8 mouse cellular contexts compared by ENCODE assay signal in the genomic region with DNA sequence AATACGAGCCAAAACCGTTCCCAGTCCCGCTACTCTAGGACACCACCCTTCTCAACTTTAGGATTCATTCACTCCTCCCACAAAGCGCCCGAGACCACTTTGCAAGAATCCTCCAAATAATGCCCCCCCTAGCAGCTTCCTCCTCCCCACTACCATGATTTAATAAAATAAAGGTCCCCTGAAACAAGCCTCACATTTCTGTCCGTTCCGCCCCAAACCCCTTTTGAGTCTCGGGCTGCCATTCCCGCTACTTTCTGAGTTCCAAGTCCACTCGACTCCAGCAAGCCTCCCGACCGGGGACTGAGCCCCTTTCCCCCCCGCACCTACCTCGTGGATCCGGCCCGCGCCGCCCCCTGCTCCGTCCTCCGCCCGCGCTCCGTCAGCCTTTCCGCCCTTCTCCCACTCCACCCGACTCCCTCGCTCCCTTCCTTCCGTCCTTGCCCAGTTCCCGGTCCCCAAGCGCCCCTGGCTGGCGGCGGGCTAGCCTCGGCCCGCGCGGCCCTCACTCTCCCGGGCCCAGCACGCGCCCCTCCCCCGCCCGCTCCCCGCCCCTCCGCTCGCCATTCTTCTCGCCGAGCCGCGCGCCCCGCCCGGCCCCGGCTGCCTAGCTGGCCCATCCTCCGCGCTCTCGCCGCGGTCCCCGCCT. TPM values are rescaled to one million over a fixed set of nuclear protein-coding genes. Genes with fewer than 3 reads are reported as not detected.
A peak's percentile ranks its signal among the peaks of the same experiment; 100 is the strongest.
DNase-seq lines count a peak whose midpoint lies in the region; ATAC-seq lines count a peak whose summit lies in the region.

No protein-coding gene starts in this region.

- no peaks in the 10 kb centered on the region for H3K9me3 ChIP-seq in heart, embryonic 11.5 days (replicated peaks; ENCODE audit: control insufficient read depth, low read length)
- H3K9me3 ChIP-seq in hindbrain, embryonic 11.5 days (ENCODE audit: control insufficient read depth, low read length) = no peaks in the 10 kb centered on the region
- H3K9me3 ChIP-seq in neural tube, embryonic 15.5 days (replicated peaks) = no peaks in the 10 kb centered on the region

- peaks cover 21% of the 10 kb centered on the region for H3K4me1 ChIP-seq in heart, embryonic 11.5 days (ENCODE audit: control insufficient read depth, insufficient read depth, low read length)
- no peaks in the 10 kb centered on the region for H3K4me1 ChIP-seq in hindbrain, embryonic 11.5 days (replicated peaks; ENCODE audit: control insufficient read depth, insufficient read depth, low read length)
- peaks cover 26% of the 10 kb centered on the region for H3K4me1 ChIP-seq in neural tube, embryonic 15.5 days

- peak overlapping the region; percentile 86 for H3K9ac ChIP-seq in heart, embryonic 11.5 days (ENCODE audit: low read depth, low read length)
- H3K9ac ChIP-seq in hindbrain, embryonic 11.5 days (ENCODE audit: low read depth, low read length) = peak overlapping the region; percentile 97
- H3K9ac ChIP-seq in neural tube, embryonic 15.5 days (replicated peaks) = peak overlapping the region; percentile 92

- peak overlapping the region; percentile 78 for H3K4me2 ChIP-seq in heart, embryonic 11.5 days
- H3K4me2 ChIP-seq in hindbrain, embryonic 11.5 days (replicated peaks; ENCODE audit: low read depth, low read length) = peak overlapping the region; percentile 69
- peak overlapping the region; percentile 80 for H3K4me2 ChIP-seq in neural tube, embryonic 15.5 days

- no peak for DNase-seq in heart, postnatal 36 days
- DNase-seq in ES-CJ7 (ENCODE audit: low read depth, low spot score) = peak; percentile 64
- peak; percentile 58 for DNase-seq in embryo, embryonic 10 days (ENCODE audit: low spot score)
- DNase-seq in hindbrain, embryonic 11.5 days (ENCODE audit: low spot score) = peak; percentile 78
- DNase-seq in lung, adult 18-20 months = peak; percentile 40 to 42
- DNase-seq in frontal cortex, postnatal 36 days (ENCODE audit: low spot score in 2 of 2) = no peak

- H3K36me3 ChIP-seq in heart, embryonic 11.5 days (ENCODE audit: control insufficient read depth, insufficient read depth, low read length) = peaks cover 2% of the 10 kb centered on the region; the same call in 1 of the 2 replicates
- H3K36me3 ChIP-seq in hindbrain, embryonic 11.5 days (ENCODE audit: control insufficient read depth, insufficient read depth, low read length) = no peaks in the 10 kb centered on the region
- H3K36me3 ChIP-seq in neural tube, embryonic 15.5 days = peaks cover 18% of the 10 kb centered on the region

- ATAC-seq in heart, embryonic 11.5 days (replicated peaks; ENCODE audit: insufficient number of reproducible peaks, low FRiP score, low TSS enrichment) = peak; percentile 75
- ATAC-seq in hindbrain, embryonic 11.5 days (ENCODE audit: low FRiP score) = peak; percentile 91
- ATAC-seq in neural tube, embryonic 15.5 days (ENCODE audit: low FRiP score) = peak; percentile 81

- peak overlapping the region; percentile 93 for H3K4me3 ChIP-seq in heart, embryonic 11.5 days (ENCODE audit: low read depth, low read length)
- H3K4me3 ChIP-seq in hindbrain, embryonic 11.5 days (ENCODE audit: low read depth, low read length) = peak overlapping the region; percentile 96
- peak overlapping the region; percentile 96 for H3K4me3 ChIP-seq in neural tube, embryonic 15.5 days (replicated peaks)

- intact Hi-C loops in heart, postnatal 36 days (cut with DNase I) = no loop called here

- no peaks in the 10 kb centered on the region for H3K27me3 ChIP-seq in heart, embryonic 11.5 days (ENCODE audit: control insufficient read depth, insufficient read depth, low read length)
- no peaks in the 10 kb centered on the region for H3K27me3 ChIP-seq in hindbrain, embryonic 11.5 days (ENCODE audit: control insufficient read depth, insufficient read depth, low read length)
- no peaks in the 10 kb centered on the region for H3K27me3 ChIP-seq in neural tube, embryonic 15.5 days (replicated peaks)

- 2% methylated on average over 50 of the region's 57 CpGs for WGBS in heart, embryonic 11.5 days (ENCODE audit: insufficient replicate concordance)
- WGBS in hindbrain, embryonic 11.5 days = 0% methylated on average over 40 of the region's 57 CpGs
- WGBS in neural tube, embryonic 15.5 days = under 1% methylated on average over 53 of the region's 57 CpGs

- peak overlapping the region; percentile 95 for H3K27ac ChIP-seq in heart, embryonic 11.5 days (ENCODE audit: low read depth, low read length)
- H3K27ac ChIP-seq in hindbrain, embryonic 11.5 days (ENCODE audit: low read depth, low read length) = peak overlapping the region; percentile 91
- peak overlapping the region; percentile 94 for H3K27ac ChIP-seq in neural tube, embryonic 15.5 days (replicated peaks)

RNA-seq across cellular contexts. Expression of a gene that starts 0.5 kb away (rescaled TPM):
- 53.9 and 56.9 TPM in 2 replicates for polyA plus RNA-seq in heart, embryonic 11.5 days (2014; fragmentation: Nextera tagmentation; extraction: Ambion mirVana)
- 10 to 100 TPM; 20.2 to 22.2 TPM for total RNA-seq in heart, postnatal 36 days (2021)
- 65.7 and 73.0 TPM in 2 replicates for polyA plus RNA-seq in hindbrain, embryonic 11.5 days (2014; fragmentation: Nextera tagmentation; extraction: Ambion mirVana)
- 41.7 and 49.8 TPM in 2 replicates for polyA plus RNA-seq in neural tube, embryonic 15.5 days (2015; fragmentation: Nextera tagmentation; extraction: Ambion mirVana)

RNA-seq across cellular contexts. Expression of a gene that starts 22.9 kb away (rescaled TPM):
- polyA plus RNA-seq in heart, embryonic 11.5 days (2014; fragmentation: Nextera tagmentation; extraction: Ambion mirVana) = 0.08 and 0.17 TPM in 2 replicates
- total RNA-seq in heart, postnatal 36 days (2021) = 1 to 10 TPM; 1.4 to 1.5 TPM
- polyA plus RNA-seq in hindbrain, embryonic 11.5 days (2014; fragmentation: Nextera tagmentation; extraction: Ambion mirVana) = 0.29 and 0.39 TPM in 2 replicates
- 1.6 and 2.2 TPM in 2 replicates for polyA plus RNA-seq in neural tube, embryonic 15.5 days (2015; fragmentation: Nextera tagmentation; extraction: Ambion mirVana)

RNA-seq across cellular contexts. Expression of a gene that starts 42.6 kb away (rescaled TPM):
- 6.0 and 8.0 TPM in 2 replicates for polyA plus RNA-seq in heart, embryonic 11.5 days (2014; fragmentation: Nextera tagmentation; extraction: Ambion mirVana)
- total RNA-seq in heart, postnatal 36 days (2021) = 10 to 100 TPM; 12.7 to 13.7 TPM
- 7.5 and 9.9 TPM in 2 replicates for polyA plus RNA-seq in hindbrain, embryonic 11.5 days (2014; fragmentation: Nextera tagmentation; extraction: Ambion mirVana)
- polyA plus RNA-seq in neural tube, embryonic 15.5 days (2015; fragmentation: Nextera tagmentation; extraction: Ambion mirVana) = 6.6 and 8.7 TPM in 2 replicates

Comparison
In these comparisons a context has a peak if more than half of its experiments do, and no peak if none do; other contexts are left out.
1. DNase-seq: peak in ES-CJ7 (single experiment), embryo, embryonic 10 days (single experiment), hindbrain, embryonic 11.5 days (single experiment) and lung, adult 18-20 months (2 of 2); none in heart, postnatal 36 days (0 of 2) and frontal cortex, postnatal 36 days (0 of 2).
2. Peak in every context shown above with its lines, with median percentiles within 50 percentile points of each other: ATAC-seq, H3K27ac ChIP-seq, H3K4me2 ChIP-seq, H3K4me3 ChIP-seq and H3K9ac ChIP-seq.